Mouse (Mus musculus): Measurements from ENCODE around the gene Pus7.
"Not testable (repeated sequence)": the region's sequence is repeated elsewhere in the genome, so short reads cannot be mapped to it uniquely, and the experiment has no call there.

The Pus7 gene

GRCm38 (mm10) chr5:23755591-23755990 is 27.9 kb downstream of the Pus7 start:
- DNase-seq (ENCODE audit: low spot score) = no peak

- no peak for DNase-seq (ENCODE audit: low spot score)
Observed at GRCm38 (mm10) chr5:23749882-23750281, 33.6 kb downstream of the Pus7 start.

- DNase-seq (ENCODE audit: low spot score) = no peak
Observed at GRCm38 (mm10) chr5:23743261-23743660, 40.2 kb downstream of the Pus7 start.

DNA sequence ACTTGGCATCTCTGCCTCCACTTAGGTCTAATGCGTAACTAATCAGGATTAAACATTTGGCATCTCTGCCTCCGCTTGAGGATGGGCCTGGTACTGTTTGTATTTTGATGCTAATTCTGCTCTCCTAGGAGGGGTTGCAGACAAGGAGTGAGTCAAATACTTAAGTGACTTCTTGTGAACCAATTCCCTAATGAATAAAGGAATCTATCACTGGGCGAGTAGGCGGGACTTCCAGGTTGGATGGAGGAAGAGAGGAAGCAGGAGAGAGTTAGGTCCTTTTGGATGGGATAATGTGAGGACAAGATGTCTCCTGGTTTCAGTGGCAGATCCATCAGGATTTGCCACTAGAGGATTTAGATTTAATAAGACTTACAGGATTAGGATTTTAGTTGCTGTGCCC is 46.4 kb downstream of the Pus7 start:
- DNase-seq (ENCODE audit: low spot score) = no peak

DNA sequence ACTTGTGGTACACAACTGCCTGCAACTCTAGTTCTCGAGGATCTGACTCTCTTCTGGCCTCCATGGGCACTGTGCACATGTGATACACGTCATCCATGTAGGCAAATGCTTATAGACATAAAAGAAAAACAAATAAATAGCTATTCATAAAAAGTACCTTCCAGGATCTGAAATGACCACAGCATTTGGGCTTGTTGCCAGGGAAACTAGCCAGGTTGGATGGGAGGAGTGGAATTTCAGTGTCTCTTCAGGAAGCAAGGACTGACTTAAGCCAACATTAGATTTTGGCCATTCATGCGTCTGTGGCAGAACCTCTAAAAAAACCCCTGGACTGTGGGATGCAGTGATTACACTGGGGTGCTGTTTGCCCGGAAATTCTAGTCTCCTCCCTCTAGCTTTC is 47.1 kb downstream of the Pus7 start:
- no peak for DNase-seq (ENCODE audit: low spot score)

DNA sequence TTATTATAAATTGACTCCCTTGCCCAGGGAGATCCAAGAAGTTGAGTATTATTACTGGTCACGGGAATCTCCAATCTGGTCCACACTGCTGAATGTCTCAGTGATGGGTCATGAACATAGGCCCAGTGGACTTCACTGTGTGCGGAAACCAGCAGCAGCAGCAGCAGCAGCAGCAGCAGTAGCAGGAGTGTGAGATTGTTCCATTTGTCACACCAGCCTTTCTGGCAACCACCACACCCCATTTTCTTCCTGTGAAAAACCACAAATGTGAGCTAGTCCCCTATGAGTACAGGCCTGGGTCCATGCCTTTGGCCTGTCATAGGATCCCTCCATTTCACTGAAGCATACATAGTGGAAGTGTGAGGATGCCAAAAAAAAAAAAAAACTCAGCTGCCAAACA is 61.6 kb downstream of the Pus7 start:
- no peak for DNase-seq (ENCODE audit: low spot score)

- DNase-seq (ENCODE audit: low spot score) = no peak
Observed at GRCm38 (mm10) chr5:23718881-23719328, 64.6 kb downstream of the Pus7 start.

GRCm38 (mm10) chr5:23718182-23718534 is 65.4 kb downstream of the Pus7 start:
- DNase-seq (ENCODE audit: low spot score) = no peak

- no peak for DNase-seq (ENCODE audit: low spot score)
Observed at GRCm38 (mm10) chr5:23717469-23718181, 65.9 kb downstream of the Pus7 start.

DNA sequence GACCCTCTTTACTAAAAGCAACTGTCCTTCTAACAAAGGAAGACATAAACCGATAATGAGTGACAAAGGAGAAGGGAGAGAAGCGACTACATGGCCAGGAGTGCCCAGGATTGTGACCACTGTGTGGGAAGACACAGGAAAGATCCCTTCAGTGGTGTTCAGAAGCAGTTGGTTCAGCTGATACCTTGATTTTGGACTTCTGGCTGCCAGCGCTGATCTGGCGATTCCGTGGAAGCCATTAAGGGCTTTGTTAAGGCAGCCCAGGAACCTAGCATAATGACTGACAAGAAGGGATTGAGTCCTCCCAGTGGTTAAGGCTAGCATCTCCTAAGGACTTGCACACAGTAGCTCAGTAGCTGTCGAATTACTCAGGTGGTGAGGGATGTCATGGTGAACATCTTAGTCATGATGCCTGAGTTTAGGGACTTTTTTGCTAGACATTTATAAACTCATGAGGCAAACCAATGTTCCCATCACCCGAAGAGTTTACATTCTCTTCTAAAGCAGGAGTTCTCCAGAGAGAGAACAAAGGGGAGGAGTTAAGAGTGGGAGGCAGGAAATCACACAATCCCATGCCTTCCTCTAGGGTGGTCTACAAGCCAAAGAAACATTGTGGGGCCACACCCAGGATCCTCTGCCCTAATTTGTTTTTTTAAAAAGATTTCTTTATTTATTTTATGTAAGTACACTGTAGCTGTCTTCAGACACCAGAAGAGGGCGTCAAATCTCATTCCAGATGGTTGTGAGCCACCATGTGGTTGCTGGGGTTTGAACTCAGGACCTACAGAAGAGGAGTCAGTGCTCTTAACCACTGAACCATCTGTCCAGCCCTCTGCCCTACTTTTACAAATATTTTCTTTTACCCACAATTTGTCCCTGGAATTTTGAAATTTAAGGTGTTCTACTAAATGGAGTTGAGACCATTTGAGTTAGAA is 69.8 kb downstream of the Pus7 start:
- no peak for DNase-seq (ENCODE audit: low spot score)

- peak; percentile 50 for DNase-seq (ENCODE audit: low spot score)
Observed at GRCm38 (mm10) chr5:23712130-23713001, 71.1 kb downstream of the Pus7 start.

DNA sequence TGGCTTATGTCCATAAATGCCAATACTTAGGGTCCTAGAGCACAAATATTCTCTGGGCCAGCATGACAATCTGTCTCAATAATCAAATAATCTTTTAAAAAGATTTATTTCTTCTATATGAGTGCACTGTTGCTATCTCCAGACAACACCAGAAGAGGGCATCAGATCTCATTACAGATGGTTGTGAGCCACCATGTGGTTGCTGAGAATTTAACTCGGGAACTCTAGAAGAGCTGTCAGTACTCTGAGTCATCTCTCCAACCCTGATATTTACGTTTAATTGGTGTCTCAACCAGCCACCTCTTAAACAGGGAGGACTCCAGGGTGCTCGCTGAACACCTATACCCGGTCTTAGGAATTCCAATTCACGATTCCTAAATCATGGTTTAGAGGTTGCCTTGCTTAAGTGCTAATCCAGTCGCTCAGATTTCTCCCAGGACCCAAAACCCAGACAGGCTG is 71.8 kb downstream of the Pus7 start:
- DNase-seq (ENCODE audit: low spot score) = not testable (repeated sequence)

GRCm38 (mm10) chr5:23711244-23711643 is 72.3 kb downstream of the Pus7 start:
- DNase-seq (ENCODE audit: low spot score) = no peak

DNA sequence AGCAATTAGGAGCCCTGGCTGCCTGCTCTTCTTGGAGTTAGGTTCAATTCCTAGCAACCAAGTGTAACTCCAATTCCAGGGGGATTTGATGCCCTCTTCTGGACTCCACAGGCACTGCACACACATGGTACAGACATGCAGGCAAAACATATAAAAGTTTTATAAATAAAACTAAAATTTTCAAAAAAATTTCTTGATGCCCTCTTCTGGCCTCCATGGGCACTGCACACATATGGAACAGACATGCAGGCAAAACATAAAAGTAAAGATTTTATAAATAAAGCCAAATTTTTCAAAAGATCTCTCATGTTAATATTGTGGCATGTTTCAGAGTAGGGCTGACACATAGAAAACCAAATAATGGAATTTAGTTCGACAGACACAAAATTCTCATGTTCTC is 73.8 kb downstream of the Pus7 start:
- no peak for DNase-seq (ENCODE audit: low spot score)

DNA sequence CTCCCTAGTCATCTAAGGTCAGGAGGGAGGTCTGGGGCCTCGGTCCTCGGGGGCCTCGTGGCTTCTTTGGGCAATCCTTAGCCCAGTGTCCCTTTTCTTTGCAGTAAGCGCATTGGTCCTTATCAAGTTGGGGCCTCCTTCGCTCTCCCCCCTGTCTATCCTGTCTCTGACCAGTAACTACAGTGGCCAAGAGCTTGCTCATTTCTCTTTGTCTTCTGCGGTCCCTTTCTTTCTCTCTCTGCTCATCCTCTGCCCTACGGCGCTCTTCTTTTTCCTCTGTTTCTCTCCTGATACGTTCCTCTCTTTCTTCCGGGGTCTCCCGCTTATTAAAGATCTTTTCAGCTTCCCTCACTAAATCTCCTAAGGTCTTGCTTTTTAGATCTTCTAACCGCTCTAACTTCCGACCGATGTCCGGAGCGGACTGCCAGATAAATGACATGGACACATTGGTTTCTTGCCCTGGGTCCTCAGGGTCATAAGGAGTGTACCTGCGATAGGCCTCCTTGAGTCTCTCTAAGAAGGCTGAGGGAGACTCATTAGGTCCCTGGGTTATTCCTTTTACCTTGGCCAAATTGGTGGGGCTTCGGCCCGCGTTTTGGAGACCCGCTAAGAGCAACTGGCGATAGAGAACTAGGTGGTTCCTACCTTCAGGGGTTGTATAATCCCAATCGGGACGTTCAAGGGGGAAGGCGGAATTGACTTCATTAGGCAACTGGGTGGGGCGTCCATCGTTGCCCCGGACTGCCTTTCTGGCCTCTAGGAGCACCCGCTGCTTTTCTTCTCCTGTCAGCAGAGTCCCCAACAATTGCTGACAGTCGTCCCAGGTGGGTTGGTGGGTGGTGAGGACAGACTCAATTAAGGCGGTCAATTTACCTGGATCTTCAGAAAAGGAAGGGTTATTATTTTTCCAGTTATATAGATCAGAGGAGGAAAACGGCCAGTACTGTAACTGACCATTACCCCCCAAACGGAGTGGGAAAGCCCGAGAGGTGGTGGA is 76.6 kb downstream of the Pus7 start:
- not testable (repeated sequence) for DNase-seq (ENCODE audit: low spot score)

GRCm38 (mm10) chr5:23697457-23697856 is 86.1 kb downstream of the Pus7 start:
- DNase-seq (ENCODE audit: low spot score) = no peak

All from ovary, postnatal 10 days (tissue).